Mouse (Mus musculus) frontal cortex, postnatal 10 days (tissue): Measurements from ENCODE around the gene Fabp7.

Experiments used
- DNase-seq, 2 experiments: peaks; one replicate each; pipeline ENCODE4 v3.0.0; 2022; ENCODE audit warnings: low spot score in 2 of 2, mixed read lengths in 1 of 2

Fabp7 gene

DNA sequence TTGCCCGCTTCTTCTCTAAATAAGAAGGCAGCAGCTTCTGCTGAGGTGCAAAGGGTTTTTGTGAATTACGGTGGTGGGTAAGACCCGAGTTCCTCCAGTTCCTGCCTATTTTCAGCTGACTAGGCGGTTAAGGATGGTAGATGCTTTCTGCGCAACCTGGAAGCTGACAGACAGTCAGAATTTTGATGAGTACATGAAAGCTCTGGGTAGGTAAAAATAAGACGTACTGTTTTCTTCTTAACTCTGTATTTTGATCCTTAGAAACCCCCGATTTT lies at the start of gene Fabp7:
Fabp7 (plus strand) TSS at position 6 of the 275 bp plus-strand sequence.
- DNase-seq = no peak

DNA sequence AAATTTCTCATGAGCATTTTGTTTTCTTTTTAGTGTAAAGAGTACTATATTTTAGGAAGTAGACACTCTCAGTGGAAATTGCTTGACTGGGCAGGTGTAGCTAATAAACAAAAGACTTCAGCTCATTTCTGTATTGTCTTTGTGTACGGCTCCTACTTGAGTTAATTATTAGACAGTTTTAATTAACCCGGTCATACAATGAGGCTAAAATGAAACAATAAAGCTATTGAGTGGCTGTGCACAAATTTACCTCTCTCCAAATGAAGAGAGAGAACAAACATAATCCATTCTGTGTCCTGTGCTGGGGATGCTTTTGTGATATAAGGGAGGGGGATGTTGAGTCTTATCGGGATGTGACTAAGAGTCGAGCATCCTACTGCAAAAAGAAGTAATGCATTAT lies 43.9 kb upstream of the Fabp7 start:
- DNase-seq = no peak

DNA sequence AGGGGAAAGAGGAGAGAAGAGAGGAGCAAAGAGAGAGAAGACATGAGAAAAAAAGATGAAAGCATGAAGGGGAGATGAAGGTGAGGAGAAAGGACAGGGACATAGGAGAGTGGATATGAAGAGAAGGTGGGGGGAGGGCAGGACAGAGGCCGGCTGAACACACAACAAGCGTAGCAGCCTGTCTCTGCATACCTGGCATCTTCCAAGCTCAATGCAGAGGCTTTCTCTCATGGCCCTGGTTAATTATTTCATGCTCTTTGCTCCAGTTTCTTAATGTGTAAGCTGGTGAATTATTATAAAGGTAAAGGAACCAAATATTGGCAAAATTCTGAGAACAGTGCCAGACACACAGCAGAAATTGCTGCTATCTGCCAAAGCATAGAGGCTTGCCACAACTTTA lies 43.3 kb upstream of the Fabp7 start:
- DNase-seq = no peak

DNA sequence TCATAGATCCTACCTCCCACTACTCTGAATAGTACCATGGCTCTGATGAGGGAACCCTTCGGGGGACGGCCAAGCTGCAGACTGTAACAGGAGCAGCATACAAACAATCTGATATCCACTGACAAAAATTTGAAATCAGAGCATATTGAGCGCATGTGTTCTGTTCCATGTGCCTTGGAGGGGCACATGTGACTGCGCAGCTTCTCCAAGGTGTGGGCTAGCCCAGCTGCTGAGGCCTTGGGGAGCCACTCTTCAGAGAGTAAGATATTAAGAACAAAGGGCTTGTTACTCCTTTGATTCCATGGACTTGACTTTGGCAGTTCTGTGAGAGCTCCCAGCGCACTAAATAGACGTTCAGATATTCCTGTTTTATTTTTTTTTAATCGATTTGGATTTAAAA lies 41.6 kb upstream of the Fabp7 start:
- DNase-seq = no peak

DNA sequence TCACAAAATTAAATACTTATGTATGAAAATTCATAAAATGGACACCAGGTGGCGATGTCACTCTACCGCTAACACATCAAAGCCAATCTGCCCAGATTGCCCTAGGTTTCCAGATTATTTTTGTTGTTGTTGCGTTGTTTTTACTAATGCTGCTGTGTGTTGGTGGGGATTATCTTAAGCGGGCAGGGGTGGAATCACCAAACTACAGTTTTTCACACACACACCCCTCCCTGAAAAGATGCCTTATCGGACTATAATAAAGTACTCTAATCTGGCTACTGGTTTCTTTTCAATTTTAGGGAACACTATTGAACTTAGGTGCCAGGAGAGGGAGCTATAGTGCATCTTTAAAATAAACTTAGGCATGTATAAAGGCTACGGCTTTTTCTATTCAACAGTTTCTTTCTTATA lies 41.1 kb upstream of the Fabp7 start:
- peak in 1 of 2 experiments; percentile 14 for DNase-seq

DNA sequence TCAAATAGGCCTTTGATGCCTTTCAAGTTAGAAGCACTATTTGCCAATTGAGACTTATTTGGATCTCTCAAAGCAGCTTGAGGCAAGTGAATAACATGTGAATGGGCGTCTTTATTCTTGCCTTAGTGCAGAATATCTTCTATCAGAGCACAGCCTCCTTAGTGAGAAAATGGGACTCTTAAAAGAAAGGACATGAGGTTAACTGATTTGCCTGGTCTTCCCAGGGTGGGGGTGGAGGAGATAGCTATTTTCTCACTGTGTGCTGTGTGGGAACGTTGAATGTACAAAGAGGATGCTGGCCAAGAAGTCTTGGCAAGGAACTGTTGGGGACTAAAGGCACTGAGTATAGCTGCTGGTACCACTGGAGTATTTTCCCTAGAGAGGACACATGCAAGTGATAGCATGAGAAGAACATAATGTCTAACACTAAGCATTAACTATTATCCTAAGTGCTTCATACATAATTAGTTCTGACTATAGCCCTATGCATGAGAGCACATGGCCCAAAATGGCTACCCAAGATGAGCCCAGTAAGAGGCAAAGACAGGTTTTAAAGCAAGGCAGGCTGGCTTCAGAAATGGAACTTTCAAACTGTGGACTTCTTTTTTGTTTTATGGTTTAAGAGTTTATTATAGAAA lies 40.4 kb upstream of the Fabp7 start:
- DNase-seq = peak; percentile 18 to 31

DNA sequence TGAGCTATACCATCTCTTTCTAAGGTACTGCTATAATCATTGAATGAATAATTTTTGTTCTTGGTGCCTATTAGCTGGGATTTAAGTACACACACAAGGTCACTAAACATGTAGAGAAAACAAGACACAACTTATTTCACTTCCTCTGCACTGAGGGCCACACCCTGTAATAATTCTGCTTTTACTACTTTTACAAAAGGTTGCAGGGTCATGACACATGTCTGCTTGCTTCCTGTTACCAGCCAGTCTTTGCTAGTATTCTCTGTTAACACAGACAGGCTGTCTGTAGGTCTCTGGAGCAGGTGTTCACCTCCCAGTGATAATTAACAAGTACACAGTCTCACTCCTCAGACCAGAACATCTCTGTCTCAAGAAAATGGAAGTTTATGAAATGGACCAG lies 39.2 kb upstream of the Fabp7 start:
- DNase-seq = no peak

DNA sequence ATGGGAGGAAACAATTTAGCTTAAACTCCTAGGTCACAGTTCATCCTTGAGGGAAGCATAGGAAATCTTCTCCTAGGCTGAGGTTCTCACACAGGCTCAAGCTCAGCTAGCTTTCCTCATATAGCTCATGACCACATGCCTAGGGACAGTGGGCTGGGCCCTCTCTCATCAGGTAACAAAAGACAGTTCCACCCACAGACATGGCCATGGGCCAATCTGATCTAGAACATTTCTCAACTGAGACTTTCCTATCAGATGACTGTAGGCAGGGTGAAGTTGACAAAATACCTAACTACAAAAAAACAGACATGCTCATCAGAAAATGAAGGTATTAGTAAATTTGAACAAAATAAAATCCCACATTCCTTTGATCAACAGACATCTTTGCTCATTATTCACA lies 37.6 kb upstream of the Fabp7 start:
- no peak for DNase-seq

DNA sequence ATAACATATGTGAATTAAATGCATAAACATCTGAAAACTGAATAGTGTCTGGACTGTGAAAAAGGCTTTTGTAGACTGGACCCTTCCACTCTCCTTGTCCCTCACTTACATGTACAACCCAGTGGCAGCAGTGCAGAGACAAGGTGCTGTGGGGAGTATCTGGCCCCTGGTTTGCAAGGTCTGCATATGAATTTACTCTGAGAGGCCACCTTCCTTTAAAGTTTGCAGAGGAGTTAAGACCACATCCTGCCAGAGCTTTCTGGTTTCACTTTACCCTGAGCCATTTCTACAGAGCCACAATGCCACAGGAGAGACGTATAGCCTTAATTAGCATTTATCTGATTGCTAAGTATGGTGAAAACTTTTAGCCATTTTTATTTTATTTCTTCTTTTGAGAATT lies 31.3 kb upstream of the Fabp7 start:
- DNase-seq = no peak

DNA sequence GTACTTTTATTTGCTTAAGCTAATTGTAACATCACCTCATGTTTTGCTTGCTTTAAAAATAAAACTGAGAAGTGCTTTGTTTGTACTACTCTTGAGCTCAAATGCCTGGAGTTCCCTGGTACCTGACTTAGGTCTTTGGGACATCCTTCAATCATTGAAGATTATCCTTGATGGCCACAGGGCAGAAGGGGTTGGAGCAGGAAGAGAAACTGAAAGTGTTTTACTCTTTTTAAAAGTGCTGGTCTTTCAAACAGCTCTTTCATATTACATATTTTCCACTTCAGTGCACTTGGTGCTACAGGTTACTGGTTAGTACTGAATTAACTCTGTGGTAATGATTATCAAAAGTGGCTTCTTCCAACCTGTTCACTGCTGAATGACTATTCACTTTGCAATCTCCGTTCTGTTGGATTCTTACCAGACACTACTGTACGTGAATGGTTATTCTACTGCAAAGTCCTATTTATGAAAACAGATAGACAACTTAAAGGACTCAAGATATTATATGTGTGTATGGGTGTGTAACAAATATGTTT lies 29.4 kb upstream of the Fabp7 start:
- no peak for DNase-seq

DNA sequence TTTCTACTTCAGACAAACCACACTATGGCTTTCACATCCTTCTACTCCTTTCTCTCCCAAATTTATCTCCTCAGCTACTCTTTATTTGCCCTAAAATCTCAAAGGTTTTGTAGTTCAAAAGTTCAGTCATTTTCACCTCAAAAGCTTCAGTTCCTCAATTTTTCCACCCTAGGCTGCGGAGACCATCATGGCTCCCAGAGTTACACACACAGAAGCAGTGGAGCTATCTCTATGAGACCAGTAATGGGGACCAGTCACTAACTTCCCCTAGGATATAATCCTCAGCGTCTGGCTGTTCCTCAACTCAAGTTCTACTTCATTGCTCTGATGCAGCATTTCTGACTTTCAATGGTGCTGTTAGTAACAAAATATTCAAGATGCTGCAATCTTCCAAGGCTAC lies 25.7 kb upstream of the Fabp7 start:
- no peak for DNase-seq

DNA sequence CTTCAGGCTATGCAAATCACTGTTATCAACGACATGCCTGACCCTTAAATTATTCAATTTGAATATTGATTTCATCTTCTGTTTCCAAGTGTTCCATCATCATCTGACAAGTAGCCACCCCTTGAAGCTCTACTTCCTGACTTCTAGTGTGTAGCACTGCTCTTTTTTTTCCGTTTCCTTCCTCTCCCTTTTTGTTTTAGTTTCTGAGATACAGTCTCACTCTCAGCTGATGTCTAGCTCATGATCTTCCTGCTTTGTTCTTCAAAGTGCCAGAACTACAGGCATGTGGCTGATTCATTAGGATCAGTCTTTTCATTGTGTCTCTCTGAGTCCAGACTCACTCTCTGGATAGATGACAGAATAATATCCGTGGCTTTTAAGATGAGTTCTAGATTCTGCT lies 24.0 kb upstream of the Fabp7 start:
- no peak for DNase-seq

DNA sequence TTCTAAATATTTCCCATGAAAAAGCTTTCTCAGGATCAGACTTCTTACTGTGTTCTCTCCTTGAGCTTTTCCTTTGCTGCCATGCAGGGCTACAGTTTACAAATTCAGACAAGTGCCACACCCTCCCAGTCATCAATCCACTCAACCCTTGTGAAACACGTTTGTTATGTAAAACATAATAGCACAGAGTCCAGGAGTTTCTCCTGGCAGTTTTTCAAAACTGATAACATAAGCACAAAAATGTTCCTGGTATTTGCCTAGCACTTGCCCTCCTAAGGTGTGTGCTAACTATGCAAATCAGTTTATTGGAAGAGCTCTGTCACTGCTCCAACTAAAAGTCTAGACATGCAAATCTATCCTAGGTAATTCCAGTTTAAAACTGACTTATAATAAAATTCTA lies 21.6 kb upstream of the Fabp7 start:
- DNase-seq = no peak

DNA sequence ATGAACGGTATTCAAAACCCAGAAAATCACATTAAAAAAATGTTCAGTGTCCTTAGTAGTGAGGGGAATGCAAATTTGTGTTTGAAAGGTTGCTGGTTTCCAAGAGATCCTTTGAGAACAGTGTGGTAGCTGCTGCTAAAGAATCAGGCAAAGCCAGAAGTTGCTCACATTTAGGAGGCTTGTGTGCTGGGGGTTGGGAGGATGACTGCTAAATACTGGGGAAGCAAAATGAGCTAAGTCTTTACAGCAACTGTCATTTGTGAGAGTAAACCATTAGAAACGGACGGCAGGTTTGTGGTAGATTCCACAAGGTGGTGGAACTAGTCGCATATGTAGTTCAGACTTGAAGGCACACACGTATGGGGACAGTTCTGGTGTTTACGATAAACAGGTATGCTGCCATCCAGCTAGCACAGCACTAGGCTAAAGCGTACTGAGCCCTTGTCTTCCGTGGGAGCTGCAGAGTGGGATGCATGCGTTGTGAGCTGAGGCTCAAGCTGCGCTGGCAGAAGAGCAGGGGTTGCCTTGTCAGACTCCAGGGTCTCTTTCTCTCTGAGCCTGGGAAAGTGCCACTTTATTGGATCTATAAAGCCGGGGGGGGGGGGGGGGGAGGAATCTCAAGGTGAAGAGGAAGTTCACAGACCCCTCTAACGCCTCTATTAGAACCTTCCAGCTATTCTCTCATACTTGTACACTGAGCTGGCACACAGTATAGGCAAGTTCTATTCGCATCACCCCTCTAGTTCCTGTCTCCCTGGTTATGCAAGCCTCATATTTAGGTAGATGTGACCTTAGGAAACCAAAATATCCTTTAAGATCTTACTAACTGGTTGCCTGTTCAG lies 1.2 kb upstream of the Fabp7 start:
- DNase-seq = peak; percentile 20 to 24

DNA sequence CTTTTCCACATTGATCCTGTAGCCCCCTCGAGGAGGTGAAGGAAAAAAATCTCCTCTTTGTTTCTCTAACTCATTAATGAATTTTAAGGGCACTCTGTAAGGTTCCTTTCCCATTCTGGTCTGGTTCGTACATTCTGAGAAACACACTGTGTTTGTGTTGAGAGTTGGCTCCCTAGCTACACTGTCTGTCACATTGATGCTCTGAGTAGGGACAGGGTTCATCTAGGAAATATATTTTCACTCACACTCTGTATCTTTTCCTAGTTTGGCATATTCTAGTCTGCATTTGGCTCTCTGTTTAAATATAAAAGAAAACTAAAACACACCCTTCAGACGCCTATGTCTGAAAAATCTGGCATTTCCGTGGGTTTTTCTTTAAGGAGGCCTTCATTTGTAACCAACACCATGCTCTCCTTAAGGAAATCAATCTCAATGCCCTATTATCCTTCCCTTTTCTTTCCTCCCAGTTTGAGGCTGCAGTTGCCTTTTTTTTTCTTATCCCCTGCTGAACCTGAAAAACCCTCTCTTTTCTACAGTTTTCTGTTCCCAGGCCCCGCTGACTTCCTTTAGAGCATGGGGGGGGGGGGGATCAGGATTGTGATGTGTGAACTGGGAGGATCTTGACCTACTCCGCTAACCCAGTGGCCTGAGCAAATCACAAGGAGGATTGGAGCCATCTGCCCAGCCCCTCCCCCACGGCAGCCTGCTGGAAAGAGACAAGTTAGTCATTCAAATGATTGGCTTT lies 378 bp upstream of the Fabp7 start:
- DNase-seq = peak; percentile 82 to 92

DNA sequence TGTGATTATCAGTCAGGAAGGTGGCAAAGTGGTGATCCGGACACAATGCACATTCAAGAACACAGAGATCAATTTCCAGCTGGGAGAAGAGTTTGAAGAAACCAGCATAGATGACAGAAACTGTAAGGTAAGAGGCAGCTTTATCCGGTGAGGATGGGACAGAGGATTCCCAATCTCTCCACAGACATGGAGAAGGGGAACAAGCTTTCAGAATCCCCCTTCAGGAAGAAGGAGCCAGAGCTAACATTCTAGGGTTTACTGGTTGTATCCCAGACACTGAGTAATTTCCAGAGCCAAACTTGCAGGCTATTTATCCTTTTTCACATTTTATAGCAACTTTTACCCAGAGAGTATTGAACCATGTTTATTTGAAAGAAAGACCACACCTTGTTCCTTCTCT lies 871 bp downstream of the Fabp7 start:
- DNase-seq = no peak

DNA sequence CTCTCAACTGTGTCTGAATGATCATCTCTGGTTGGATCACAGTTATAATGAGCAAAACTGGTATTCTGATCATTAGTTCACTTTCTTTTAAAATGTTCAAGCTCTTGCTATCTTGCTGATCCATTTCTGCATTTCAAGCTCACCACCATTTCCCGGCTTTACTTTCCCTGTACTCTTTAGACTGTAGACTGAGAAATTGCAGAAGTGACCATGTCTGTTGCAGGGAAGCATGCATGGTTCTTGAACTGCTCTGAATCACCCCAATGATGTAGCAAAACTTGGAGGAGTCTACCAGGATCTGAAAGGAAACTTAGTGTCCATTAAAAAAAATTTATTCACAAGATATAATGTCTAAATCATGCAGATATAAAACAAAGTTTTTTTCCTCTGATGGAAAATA lies 8.3 kb downstream of the Fabp7 start:
- DNase-seq = no peak

DNA sequence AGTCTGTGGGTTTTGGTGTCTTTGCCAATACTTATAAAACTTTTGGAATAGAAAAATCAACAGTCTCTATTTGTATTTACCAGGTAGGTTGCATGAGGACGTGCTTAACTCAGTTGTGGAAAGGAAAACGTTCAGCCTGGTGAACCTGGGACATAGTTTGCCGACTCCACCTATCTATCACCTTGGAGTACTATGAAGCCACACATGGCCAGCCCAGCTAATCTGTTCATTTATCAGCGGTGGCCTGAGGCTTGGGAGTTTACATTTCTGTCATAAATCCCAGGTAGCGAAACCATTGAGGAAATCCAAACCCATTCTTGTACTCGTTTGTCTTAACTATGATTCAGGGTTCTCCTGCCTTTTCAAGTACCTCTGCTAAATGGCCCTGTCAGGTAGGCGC lies 9.3 kb downstream of the Fabp7 start, which contains the start of gene Smpdl3a:
Smpdl3a (plus strand) TSS at position 318 of the 400 bp plus-strand sequence.
- no peak for DNase-seq

DNA sequence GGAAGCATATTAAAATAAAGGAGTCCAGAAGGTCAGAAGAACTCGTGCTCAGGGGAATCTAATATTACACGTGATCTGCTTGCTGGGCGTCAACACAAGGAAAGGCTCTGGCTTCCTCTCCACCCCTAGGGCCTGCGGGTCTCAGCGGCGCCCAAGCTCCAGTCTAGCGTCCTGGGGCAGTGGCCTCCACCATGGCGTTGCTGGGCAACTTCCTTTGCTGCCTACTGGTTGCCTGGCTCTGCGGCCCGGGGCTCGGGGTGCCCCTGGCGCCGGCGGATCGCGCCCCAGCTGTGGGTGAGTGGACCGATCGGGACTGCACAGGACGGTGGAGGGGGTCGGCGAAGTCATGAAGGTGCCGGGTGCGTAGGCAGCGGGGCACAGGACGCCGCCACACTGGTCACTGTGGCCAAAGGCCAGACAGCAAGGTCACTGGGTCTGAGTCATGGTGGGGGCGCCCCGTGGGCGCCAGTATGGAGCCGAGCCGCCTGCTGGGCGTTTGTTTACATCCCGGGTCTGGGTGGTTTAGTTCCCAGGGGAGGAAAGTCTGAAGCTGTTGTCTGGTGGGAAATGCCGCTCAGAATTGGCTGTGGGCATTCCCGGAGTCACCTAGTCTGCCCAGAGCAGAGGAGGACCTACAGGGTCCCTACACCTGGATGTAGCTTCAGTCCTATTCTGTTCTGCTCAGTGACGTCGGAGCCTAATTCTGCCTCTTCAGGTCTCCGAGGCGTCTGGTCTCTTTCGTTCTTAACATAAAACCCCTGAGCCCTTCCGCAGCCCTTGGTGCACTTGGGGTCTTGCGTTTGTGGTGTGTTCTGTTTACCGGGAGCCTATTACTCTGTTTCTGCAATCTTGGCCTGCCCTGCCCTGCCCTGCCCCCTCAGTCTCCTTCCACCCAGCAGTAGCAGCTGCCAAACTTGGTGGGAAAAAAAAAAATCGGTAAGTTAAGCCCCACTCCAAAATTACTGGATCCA lies 10.1 kb downstream of the Fabp7 start:
- DNase-seq = peak in 1 of 2 experiments; percentile 39

DNA sequence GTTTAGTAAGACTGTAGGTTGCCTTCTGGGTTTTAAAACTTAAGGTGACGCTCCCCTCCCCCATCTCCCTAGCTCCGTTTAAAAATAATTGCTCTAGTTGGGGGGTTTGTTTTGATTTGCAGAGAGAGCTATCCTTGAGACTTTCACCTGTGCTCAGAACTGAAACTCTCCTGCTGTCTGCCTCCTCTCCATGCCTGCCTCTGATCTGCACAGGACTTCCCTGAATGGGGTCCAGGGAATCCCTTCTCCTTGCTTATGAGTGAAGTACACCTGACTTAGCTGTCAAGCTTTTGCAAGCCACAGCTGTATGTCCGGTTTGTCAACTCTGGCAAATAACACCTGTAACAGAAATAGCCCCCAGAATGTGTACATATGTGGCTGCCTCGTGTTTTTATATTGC lies 10.9 kb downstream of the Fabp7 start:
- DNase-seq = no peak

DNA sequence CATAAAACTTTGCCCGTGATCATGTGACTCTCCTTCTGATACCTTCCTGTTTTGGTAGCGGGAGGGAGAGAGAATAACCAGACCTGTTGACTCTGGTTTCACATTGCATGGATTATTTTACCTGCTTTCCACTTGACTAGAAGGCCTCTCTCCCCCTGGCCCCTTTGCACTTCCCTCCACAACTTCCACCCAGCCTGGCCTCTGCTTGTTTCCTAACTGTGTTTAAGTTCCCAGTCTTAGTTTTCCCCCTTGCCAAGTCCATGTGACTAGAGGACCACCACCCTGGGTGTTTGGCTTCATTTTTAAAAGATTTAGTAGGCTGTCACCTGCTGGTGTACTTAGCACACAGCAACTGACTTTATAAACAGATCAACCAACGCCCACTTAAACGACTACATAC lies 11.4 kb downstream of the Fabp7 start:
- DNase-seq = no peak
